Mouse (Mus musculus) spleen, adult 12 weeks (tissue): ENCODE results near the gene Elf3.
"Not testable (repeated sequence)": the region's sequence is repeated elsewhere in the genome, so short reads cannot be mapped to it uniquely, and the experiment has no call there.

Experiments
- DNase-seq: peaks from one replicate; pipeline ENCODE4 v3.0.0; 2022; ENCODE audit warnings: low spot score

Gene Elf3

GRCm38 (mm10) chr1:135237131-135237851, 21.1 kb downstream of the Elf3 start:
- DNase-seq, result no peak

GRCm38 (mm10) chr1:135234771-135235170, 23.6 kb downstream of the Elf3 start:
- DNase-seq, result no peak

- DNase-seq, result no peak
Measured at GRCm38 (mm10) chr1:135233961-135234360, 24.4 kb downstream of the Elf3 start.

- not testable (repeated sequence) for DNase-seq
Measured at GRCm38 (mm10) chr1:135231878-135232277, 26.5 kb downstream of the Elf3 start.

GRCm38 (mm10) chr1:135227339-135227950, 30.9 kb downstream of the Elf3 start:
- no peak for DNase-seq

GRCm38 (mm10) chr1:135224981-135225604, 33.3 kb downstream of the Elf3 start:
- DNase-seq, result no peak

- DNase-seq, result no peak
Measured at GRCm38 (mm10) chr1:135224147-135224546, 34.2 kb downstream of the Elf3 start.

- no peak for DNase-seq
Measured at GRCm38 (mm10) chr1:135217607-135218233, 40.6 kb downstream of the Elf3 start.

- no peak for DNase-seq
Measured at GRCm38 (mm10) chr1:135213772-135214640, 44.4 kb downstream of the Elf3 start.

- DNase-seq, result no peak
Measured at GRCm38 (mm10) chr1:135210421-135210820, 47.9 kb downstream of the Elf3 start.

- no peak for DNase-seq
Measured at GRCm38 (mm10) chr1:135208716-135209115, 49.7 kb downstream of the Elf3 start.

GRCm38 (mm10) chr1:135206586-135207339, 51.6 kb downstream of the Elf3 start:
- DNase-seq, result no peak

GRCm38 (mm10) chr1:135205257-135205656, 53.1 kb downstream of the Elf3 start:
- DNase-seq, result no peak

- peak; percentile 51 for DNase-seq
Measured at GRCm38 (mm10) chr1:135204196-135205126, 53.9 kb downstream of the Elf3 start.
